In the genomic region with DNA sequence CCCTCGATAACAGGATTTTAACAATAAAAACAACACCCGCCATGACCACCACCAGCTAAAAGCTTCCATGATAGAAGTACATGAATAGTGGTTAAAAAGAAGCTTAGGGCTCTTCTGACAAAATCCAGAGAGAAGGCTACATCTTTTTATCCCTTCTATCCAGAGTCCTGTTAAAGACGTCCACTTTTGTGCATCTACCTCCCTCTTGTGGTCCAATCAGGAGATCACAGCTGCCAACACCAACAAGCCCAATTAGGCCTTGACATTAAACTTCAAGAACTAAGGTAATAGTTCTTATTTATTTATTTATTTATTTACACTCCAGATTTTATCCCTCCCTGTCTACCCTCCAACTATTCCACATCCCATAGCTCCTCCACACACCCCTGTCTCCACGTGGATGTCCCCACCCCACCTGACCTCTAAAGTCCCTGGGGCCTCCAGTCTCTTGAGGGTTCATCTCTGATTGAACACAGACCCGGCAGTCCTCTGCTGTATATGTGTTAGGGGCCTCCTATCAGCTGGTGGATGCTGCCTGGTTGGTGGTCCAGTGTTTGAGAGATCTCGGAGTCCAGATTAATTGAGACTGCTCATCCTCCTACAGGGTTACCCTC, we compare ENCODE assay signal across 8 mouse cellular contexts. TPM values are rescaled to one million over a fixed set of nuclear protein-coding genes. Genes with fewer than 3 reads are reported as not detected.
DNase-seq lines count a peak whose midpoint lies in the region; ATAC-seq and TF ChIP-seq lines count a peak whose summit lies in the region.
"Had no signal": no experiment of that assay in that cellular context is flagged by ENCODE, and none has a peak within 500 bp of the region (broad histone marks: within the 10 kb centered on the region; RNA-seq: fewer than 3 reads in every experiment).

No protein-coding gene starts in this region.

- peak; percentile 13 to 36 for DNase-seq in urinary bladder, postnatal 36 days (ENCODE audit: low spot score in 2 of 2)
- no peak for DNase-seq in urinary bladder, adult 2 months (ENCODE audit: low spot score)
- peak; percentile 32 to 58 for DNase-seq in adrenal gland, postnatal 36 days
- DNase-seq in embryonic facial prominence, embryonic 14.5 days (ENCODE audit: low spot score), result peak; percentile 71
- DNase-seq in kidney, postnatal 14 days, result peak; percentile 58
- DNase-seq in liver, embryonic 14.5 days (ENCODE audit: low read depth in 3 of 3, low spot score in 3 of 3), result peak; percentile 48 to 57 (median 52)
- peak; percentile 54 for DNase-seq in retina, postnatal 7 days (ENCODE audit: low read depth, low spot score)

- WGBS in embryonic facial prominence, embryonic 14.5 days, result 50% methylated on average over 6 of the region's 6 CpGs
- WGBS in liver, embryonic 14.5 days (ENCODE audit: insufficient replicate concordance), result 42% methylated on average over 6 of the region's 6 CpGs

- no peak for ATAC-seq in embryonic facial prominence, embryonic 14.5 days (ENCODE audit: low read depth)
- ATAC-seq in liver, embryonic 14.5 days (ENCODE audit: insufficient read depth), result no peak; the same call in 1 of the 2 replicates

- H3K9me3 ChIP-seq in embryonic facial prominence, embryonic 14.5 days (ENCODE audit: control insufficient read depth, low read length), result no peaks in the 10 kb centered on the region
- H3K9me3 ChIP-seq in liver, embryonic 14.5 days (ENCODE audit: control insufficient read depth, low read length), result no peaks in the 10 kb centered on the region
- H3K9me3 ChIP-seq: heart, embryonic 13.5 days had no signal

- no peaks in the 10 kb centered on the region for H3K27me3 ChIP-seq in embryonic facial prominence, embryonic 14.5 days (replicated peaks; ENCODE audit: control insufficient read depth, insufficient read depth, low read length)
- no peaks in the 10 kb centered on the region; the same call in 1 of the 2 replicates for H3K27me3 ChIP-seq in liver, embryonic 14.5 days (ENCODE audit: control insufficient read depth, insufficient read depth, low read length)

- H3K4me3 ChIP-seq in embryonic facial prominence, embryonic 14.5 days (ENCODE audit: low read depth, low read length), result no peak overlapping the region
- no peak overlapping the region for H3K4me3 ChIP-seq in liver, embryonic 14.5 days (ENCODE audit: insufficient read depth in 1 of 2, low read depth in 2 of 2, low read length in 2 of 2)
- H3K4me3 ChIP-seq: heart, embryonic 13.5 days had no signal

- H3K9ac ChIP-seq in embryonic facial prominence, embryonic 14.5 days (ENCODE audit: low read depth, low read length), result no peak overlapping the region
- H3K9ac ChIP-seq in liver, embryonic 14.5 days (replicated peaks), result no peak overlapping the region
- H3K9ac ChIP-seq: heart, embryonic 13.5 days had no signal

- no peaks in the 10 kb centered on the region for H3K4me1 ChIP-seq in embryonic facial prominence, embryonic 14.5 days (ENCODE audit: control insufficient read depth, insufficient read depth, low read length)
- H3K4me1 ChIP-seq in liver, embryonic 14.5 days (replicated peaks; ENCODE audit: control insufficient read depth in 2 of 2, insufficient read depth in 2 of 2, low read length in 1 of 2), result peaks cover 0 to 5% of the 10 kb centered on the region in 2 experiments; a peak in 1 of 4 replicates
- H3K4me1 ChIP-seq: heart, embryonic 13.5 days had no signal

- peak; percentile 78 for TF ChIP-seq CTCF in liver, embryonic 14.5 days (IDR thresholded peaks at IDR 0.05; ENCODE audit: low read depth)

- H3K36me3 ChIP-seq in embryonic facial prominence, embryonic 14.5 days (ENCODE audit: control insufficient read depth, insufficient read depth, low read length), result no peaks in the 10 kb centered on the region
- H3K36me3 ChIP-seq in liver, embryonic 14.5 days (replicated peaks; ENCODE audit: control insufficient read depth, insufficient read depth, low read depth), result no peaks in the 10 kb centered on the region
- H3K36me3 ChIP-seq: heart, embryonic 13.5 days had no signal

- no peak overlapping the region for H3K4me2 ChIP-seq in embryonic facial prominence, embryonic 14.5 days (ENCODE audit: low read depth, low read length)
- H3K4me2 ChIP-seq in liver, embryonic 14.5 days (ENCODE audit: low read depth), result no peak overlapping the region
- H3K4me2 ChIP-seq: heart, embryonic 13.5 days had no signal

- no peak for TF ChIP-seq EP300 in liver, embryonic 14.5 days (IDR thresholded peaks at IDR 0.05; ENCODE audit: low read depth)

- no peak overlapping the region for H3K27ac ChIP-seq in embryonic facial prominence, embryonic 14.5 days (replicated peaks; ENCODE audit: low read depth, low read length)
- H3K27ac ChIP-seq in liver, embryonic 14.5 days, result no peak overlapping the region
- H3K27ac ChIP-seq: heart, embryonic 13.5 days had no signal

RNA-seq across cellular contexts. Expression of a gene that starts 23.9 kb away (rescaled TPM):
- polyA plus RNA-seq in urinary bladder, adult 2 months (2012; rRNA removed), result 101 and 111 TPM in 2 replicates
- 100 to 1,000 TPM; 115 to 125 TPM for total RNA-seq in adrenal gland, postnatal 36 days (2021)
- polyA plus RNA-seq in embryonic facial prominence, embryonic 14.5 days (2014; fragmentation: Nextera tagmentation; extraction: Ambion mirVana), result 54.3 and 58.1 TPM in 2 replicates
- polyA plus RNA-seq in liver, embryonic 14.5 days (2012; rRNA removed), result 31.8 and 40.4 TPM in 2 replicates
- polyA plus RNA-seq in liver, embryonic 14.5 days (2014; fragmentation: Nextera tagmentation; extraction: Ambion mirVana), result 23.0 and 23.6 TPM in 2 replicates
